In the genomic region with DNA sequence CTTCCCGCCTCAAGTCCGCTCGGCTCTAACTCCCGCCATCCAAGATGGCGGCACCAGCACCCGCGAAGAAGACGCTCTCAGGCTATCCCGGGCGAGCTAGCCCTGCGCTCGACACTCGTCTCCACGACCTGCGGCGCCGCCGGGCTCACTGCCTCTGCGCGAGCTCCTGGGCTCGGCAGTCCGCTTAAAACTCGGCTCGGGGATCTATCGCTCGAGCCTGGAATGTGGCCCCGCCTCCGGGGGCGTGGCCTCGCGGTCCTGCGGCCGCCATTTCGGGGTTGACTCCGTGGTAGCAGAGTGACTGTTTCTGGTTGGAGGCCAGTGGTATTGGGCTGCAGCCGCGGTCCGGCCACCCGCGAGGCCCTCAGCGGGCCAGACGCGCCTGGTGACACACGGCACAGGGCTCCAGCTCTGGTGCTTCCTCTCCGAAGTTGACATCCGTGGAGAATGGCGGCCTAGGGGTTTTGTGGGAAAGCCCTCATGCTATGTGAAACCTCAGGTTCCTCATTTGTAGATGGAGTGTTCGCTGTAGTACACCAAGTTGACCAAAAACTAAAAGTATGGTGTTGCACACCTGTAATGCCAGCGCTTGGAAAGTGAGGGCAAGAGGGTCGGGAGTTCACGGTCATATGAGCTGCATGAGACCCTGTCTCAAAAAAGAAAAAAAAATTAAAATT, we compare ENCODE assay signal across 7 mouse cellular contexts. TPM values are rescaled to one million over a fixed set of nuclear protein-coding genes. Genes with fewer than 3 reads are reported as not detected.
DNase-seq lines count a peak whose midpoint lies in the region; ATAC-seq lines count a peak whose summit lies in the region.

Gene Raf1 (minus strand): TSS at position 184 of the 677 bp plus-strand sequence.

- H3K4me1 ChIP-seq in intestine, embryonic 15.5 days (replicated peaks), result peaks cover 12% of the 10 kb centered on the region; the same call in 1 of the 2 replicates
- peaks cover 21% of the 10 kb centered on the region for H3K4me1 ChIP-seq in midbrain, embryonic 10.5 days

- WGBS in intestine, embryonic 15.5 days, result under 1% methylated on average over 51 of the region's 51 CpGs
- under 1% methylated on average over 51 of the region's 51 CpGs for WGBS in midbrain, embryonic 10.5 days

- DNase-seq in adrenal gland, adult 18-20 months (ENCODE audit: low spot score in 2 of 2), result peak; percentile 98 to 99
- peak; percentile 100 for DNase-seq in embryo, embryonic 11 days
- DNase-seq in gastrocnemius, postnatal 36 days, result peak; percentile 96 to 97
- peak; percentile 99 for DNase-seq in left cerebral cortex, postnatal 25 days (ENCODE audit: low spot score in 2 of 2)
- peak; percentile 97 for DNase-seq in midbrain, embryonic 10.5 days (ENCODE audit: low spot score)
- DNase-seq in right cerebral cortex, postnatal 4 days, result peak; percentile 95

- no peaks in the 10 kb centered on the region for H3K27me3 ChIP-seq in intestine, embryonic 15.5 days (replicated peaks)
- H3K27me3 ChIP-seq in midbrain, embryonic 10.5 days (ENCODE audit: low read depth, poor library complexity, severe bottlenecking), result no peaks in the 10 kb centered on the region

- peak within 1 kb of the TSS; percentile 79 for H3K4me3 ChIP-seq in intestine, embryonic 15.5 days (replicated peaks)
- H3K4me3 ChIP-seq in midbrain, embryonic 10.5 days, result peak within 1 kb of the TSS; percentile 100

- no peaks in the 10 kb centered on the region for H3K36me3 ChIP-seq in intestine, embryonic 15.5 days
- H3K36me3 ChIP-seq in midbrain, embryonic 10.5 days, result peaks cover 2% of the 10 kb centered on the region; the same call in 1 of the 2 replicates

- H3K4me2 ChIP-seq in intestine, embryonic 15.5 days (replicated peaks), result peak within 1 kb of the TSS; percentile 73

- H3K9me3 ChIP-seq in intestine, embryonic 15.5 days, result no peaks in the 10 kb centered on the region
- H3K9me3 ChIP-seq in midbrain, embryonic 10.5 days (replicated peaks), result no peaks in the 10 kb centered on the region

- intact Hi-C loops in gastrocnemius, postnatal 36 days (cut with DNase I), result loop anchor here (5.0 kb wide), 1 partner anchor 54 kb away; no protein-coding TSS in a partner anchor
- intact Hi-C loops in left cerebral cortex, postnatal 25 days (cut with DNase I), result loop anchor here (1.0 to 2.0 kb wide), 2 partner anchors 76 to 132 kb away; partner anchors contain the start of genes Mkrn2 and Rpl32

- peak within 1 kb of the TSS; percentile 92 for H3K9ac ChIP-seq in intestine, embryonic 15.5 days

- ATAC-seq in intestine, embryonic 15.5 days, result peak; percentile 99

- H3K27ac ChIP-seq in intestine, embryonic 15.5 days, result peak within 1 kb of the TSS; percentile 99
- H3K27ac ChIP-seq in midbrain, embryonic 10.5 days (replicated peaks), result peak within 1 kb of the TSS; percentile 100

RNA-seq across cellular contexts. Expression of gene Raf1, which starts in this region (rescaled TPM):
- 100 to 1,000 TPM in 1 of 2 experiments, 10 to 100 TPM in 1; 89.9 to 101 TPM for total RNA-seq in adrenal gland, adult 18-20 months (2021)
- 100 to 1,000 TPM; 113 to 117 TPM for total RNA-seq in gastrocnemius, postnatal 36 days (2021)
- polyA plus RNA-seq in intestine, embryonic 15.5 days (2015; fragmentation: Nextera tagmentation; extraction: Ambion mirVana), result 76.2 and 79.5 TPM in 2 replicates
- total RNA-seq in left cerebral cortex, postnatal 25 days (2021), result 100 to 1,000 TPM in 1 of 2 experiments, 10 to 100 TPM in 1; 83.1 to 109 TPM
- polyA plus RNA-seq in midbrain, embryonic 10.5 days (2016; fragmentation: Nextera tagmentation; extraction: Ambion mirVana), result 114 and 123 TPM in 2 replicates

Comparison
In these comparisons a context has a peak if more than half of its experiments do, and no peak if none do; other contexts are left out.
1. Peak in every context shown above with its lines: DNase-seq, ATAC-seq, H3K4me3 ChIP-seq and H3K27ac ChIP-seq.